Mouse (Mus musculus): Measurements from ENCODE around the gene Rnf39. TPM values are rescaled to one million over a fixed set of nuclear protein-coding genes. Genes with fewer than 3 reads are reported as not detected.

The Rnf39 gene
- polyA plus RNA-seq, 1 experiment, result 0.44 TPM

DNA sequence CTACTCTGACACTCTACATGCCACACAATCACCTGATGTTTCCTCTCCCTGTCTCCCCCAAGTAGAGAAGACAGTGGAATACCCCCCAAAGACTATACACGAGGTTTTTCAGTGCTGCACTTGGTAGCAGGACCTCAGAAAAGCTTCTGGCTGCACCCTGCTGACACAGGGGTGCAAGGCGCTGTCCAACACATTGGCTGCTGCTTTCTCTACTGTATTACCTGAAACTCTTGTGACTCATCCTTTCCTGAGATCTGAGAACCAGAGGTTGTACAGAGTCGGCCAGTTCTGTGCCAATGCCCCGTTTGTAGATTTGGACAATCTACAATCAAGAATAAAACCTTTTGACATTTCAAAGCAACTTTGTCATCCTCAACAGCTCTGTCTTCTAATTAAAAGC lies 32.9 kb upstream of the Rnf39 start:
- no peaks in the 10 kb centered on the region for H3K4me1 ChIP-seq (ENCODE audit: control insufficient read depth, insufficient read depth, low read length)
- no peak overlapping the region for H3K27ac ChIP-seq (ENCODE audit: insufficient read depth, low read length)
- H3K4me3 ChIP-seq (ENCODE audit: insufficient read depth, low read length), result no peak overlapping the region
- TF ChIP-seq CTCF (IDR thresholded peaks at IDR 0.05; ENCODE audit: borderline replicate concordance, insufficient read depth, low read length) (no peak), POLR2A (IDR thresholded peaks at IDR 0.05; ENCODE audit: low read depth, low read length) (no peak)

DNA sequence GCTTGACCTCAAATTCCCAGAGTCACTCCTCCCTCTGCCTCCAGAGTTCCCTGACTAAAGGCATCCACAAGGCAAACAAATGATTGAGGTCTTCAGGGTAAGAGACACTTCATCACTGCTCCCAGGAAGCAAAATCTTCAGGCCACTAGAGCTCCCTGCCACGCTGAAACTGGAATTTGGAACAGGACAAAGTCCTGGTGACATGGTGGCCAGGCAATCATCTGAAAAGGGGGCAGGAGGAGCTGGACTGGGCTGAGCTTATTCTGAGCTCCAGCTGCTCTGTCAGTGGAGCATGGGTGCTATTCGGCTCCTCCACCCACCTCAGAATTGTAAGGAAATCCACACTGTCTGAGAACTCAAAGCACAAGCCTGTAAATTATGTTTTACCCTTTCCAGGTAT lies 30.7 kb upstream of the Rnf39 start:
- Histone ChIP-seq H3K4me1 (ENCODE audit: control insufficient read depth, insufficient read depth, low read length) (no peaks in the 10 kb centered on the region), H3K27ac (ENCODE audit: insufficient read depth, low read length) (no peak overlapping the region), H3K4me3 (ENCODE audit: insufficient read depth, low read length) (no peak overlapping the region)
- TF ChIP-seq CTCF (IDR thresholded peaks at IDR 0.05; ENCODE audit: borderline replicate concordance, insufficient read depth, low read length), result no peak
- no peak for TF ChIP-seq POLR2A (IDR thresholded peaks at IDR 0.05; ENCODE audit: low read depth, low read length)

GRCm38 (mm10) chr17:36914108-36914507 lies 28.6 kb upstream of the Rnf39 start:
- no peak for TF ChIP-seq POLR2A (IDR thresholded peaks at IDR 0.05; ENCODE audit: low read depth, low read length)
- TF ChIP-seq CTCF (IDR thresholded peaks at IDR 0.05; ENCODE audit: borderline replicate concordance, insufficient read depth, low read length), result peak; percentile 32; the same call in 1 of the 2 replicates
- H3K27ac ChIP-seq (ENCODE audit: insufficient read depth, low read length), result no peak overlapping the region
- no peaks in the 10 kb centered on the region for H3K4me1 ChIP-seq (ENCODE audit: control insufficient read depth, insufficient read depth, low read length)
- no peak overlapping the region for H3K4me3 ChIP-seq (ENCODE audit: insufficient read depth, low read length)

DNA sequence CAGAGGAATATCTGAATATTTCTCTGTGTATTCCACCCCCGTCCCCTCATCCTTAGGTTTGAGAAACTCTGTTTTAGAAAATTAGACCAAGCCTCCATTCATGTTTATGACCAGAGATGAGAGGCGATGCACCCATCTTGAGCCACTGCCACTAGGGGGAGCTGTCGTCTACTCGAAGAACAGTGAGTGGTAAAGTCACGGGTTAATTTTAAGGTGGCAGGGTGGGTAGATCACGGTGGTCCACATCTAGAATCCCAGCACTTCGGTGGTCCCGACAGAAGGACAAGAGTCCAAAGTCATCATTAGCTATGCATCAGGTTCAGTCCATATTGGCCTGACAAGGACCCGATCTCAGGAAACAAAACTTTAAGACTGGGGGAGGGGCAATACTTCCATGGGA lies 27.6 kb upstream of the Rnf39 start:
- no peak overlapping the region for H3K27ac ChIP-seq (ENCODE audit: insufficient read depth, low read length)
- peak; percentile 84; the same call in 1 of the 2 replicates for TF ChIP-seq CTCF (IDR thresholded peaks at IDR 0.05; ENCODE audit: borderline replicate concordance, insufficient read depth, low read length)
- no peak for TF ChIP-seq POLR2A (IDR thresholded peaks at IDR 0.05; ENCODE audit: low read depth, low read length)
- H3K4me1 ChIP-seq (ENCODE audit: control insufficient read depth, insufficient read depth, low read length), result no peaks in the 10 kb centered on the region

DNA sequence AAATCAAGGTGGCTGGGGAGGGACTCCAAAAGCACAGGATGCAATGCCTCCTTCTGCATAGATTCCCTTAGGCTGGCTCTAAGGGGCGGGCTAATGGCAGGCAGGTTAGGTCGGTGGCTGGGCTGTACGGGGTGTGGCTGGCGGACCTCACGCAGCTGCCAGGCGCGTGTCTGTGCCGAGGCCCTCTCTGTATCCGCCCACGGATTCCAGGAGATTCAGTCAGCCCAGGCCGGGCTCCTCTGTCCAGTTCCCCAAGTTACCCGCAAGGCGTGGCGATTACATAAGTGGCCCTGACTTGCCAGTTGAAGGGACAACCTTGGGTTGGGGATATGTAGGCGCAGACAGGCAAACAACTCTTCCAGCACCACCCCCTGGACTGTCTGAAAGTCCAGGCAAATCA lies 22.5 kb upstream of the Rnf39 start:
- no peak overlapping the region for H3K27ac ChIP-seq (ENCODE audit: insufficient read depth, low read length)
- no peaks in the 10 kb centered on the region for H3K4me1 ChIP-seq (ENCODE audit: control insufficient read depth, insufficient read depth, low read length)
- TF ChIP-seq CTCF (IDR thresholded peaks at IDR 0.05; ENCODE audit: borderline replicate concordance, insufficient read depth, low read length) (no peak), POLR2A (IDR thresholded peaks at IDR 0.05; ENCODE audit: low read depth, low read length) (no peak)
- no peak overlapping the region for H3K4me3 ChIP-seq (ENCODE audit: insufficient read depth, low read length)

More for the DNA sequence above, 27.6 kb upstream of the Rnf39 start:
- no peak overlapping the region for H3K4me3 ChIP-seq (ENCODE audit: insufficient read depth, low read length)

DNA sequence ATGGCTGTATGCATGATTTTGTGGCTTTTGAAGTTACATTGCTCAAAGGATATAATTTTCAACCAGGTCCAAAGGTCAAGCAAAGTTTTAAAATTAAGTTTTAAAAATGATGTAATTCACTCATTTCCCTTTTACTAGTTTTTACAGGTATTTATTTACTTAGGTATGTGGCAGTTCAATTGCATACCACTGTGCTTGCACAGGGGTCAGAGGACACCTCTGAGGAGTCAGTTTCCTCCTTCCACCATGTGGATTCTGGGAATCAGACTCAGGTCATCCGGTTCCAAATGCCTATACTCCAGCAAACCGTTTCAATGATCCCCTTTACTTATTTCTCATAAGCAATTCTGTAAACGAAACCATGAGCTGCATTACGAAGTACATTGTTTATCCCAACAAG lies 20.0 kb upstream of the Rnf39 start:
- H3K4me3 ChIP-seq (ENCODE audit: insufficient read depth, low read length), result no peak overlapping the region
- no peaks in the 10 kb centered on the region for H3K4me1 ChIP-seq (ENCODE audit: control insufficient read depth, insufficient read depth, low read length)
- no peak overlapping the region for H3K27ac ChIP-seq (ENCODE audit: insufficient read depth, low read length)
- TF ChIP-seq CTCF (IDR thresholded peaks at IDR 0.05; ENCODE audit: borderline replicate concordance, insufficient read depth, low read length) (no peak), POLR2A (IDR thresholded peaks at IDR 0.05; ENCODE audit: low read depth, low read length) (no peak)

- Histone ChIP-seq H3K27ac (ENCODE audit: insufficient read depth, low read length) (no peak overlapping the region), H3K4me3 (ENCODE audit: insufficient read depth, low read length) (no peak overlapping the region), H3K4me1 (ENCODE audit: control insufficient read depth, insufficient read depth, low read length) (no peaks in the 10 kb centered on the region)
- no peak for TF ChIP-seq CTCF (IDR thresholded peaks at IDR 0.05; ENCODE audit: borderline replicate concordance, insufficient read depth, low read length)
- TF ChIP-seq POLR2A (IDR thresholded peaks at IDR 0.05; ENCODE audit: low read depth, low read length), result no peak
Measured at GRCm38 (mm10) chr17:36923491-36923890, 19.2 kb upstream of the Rnf39 start.

DNA sequence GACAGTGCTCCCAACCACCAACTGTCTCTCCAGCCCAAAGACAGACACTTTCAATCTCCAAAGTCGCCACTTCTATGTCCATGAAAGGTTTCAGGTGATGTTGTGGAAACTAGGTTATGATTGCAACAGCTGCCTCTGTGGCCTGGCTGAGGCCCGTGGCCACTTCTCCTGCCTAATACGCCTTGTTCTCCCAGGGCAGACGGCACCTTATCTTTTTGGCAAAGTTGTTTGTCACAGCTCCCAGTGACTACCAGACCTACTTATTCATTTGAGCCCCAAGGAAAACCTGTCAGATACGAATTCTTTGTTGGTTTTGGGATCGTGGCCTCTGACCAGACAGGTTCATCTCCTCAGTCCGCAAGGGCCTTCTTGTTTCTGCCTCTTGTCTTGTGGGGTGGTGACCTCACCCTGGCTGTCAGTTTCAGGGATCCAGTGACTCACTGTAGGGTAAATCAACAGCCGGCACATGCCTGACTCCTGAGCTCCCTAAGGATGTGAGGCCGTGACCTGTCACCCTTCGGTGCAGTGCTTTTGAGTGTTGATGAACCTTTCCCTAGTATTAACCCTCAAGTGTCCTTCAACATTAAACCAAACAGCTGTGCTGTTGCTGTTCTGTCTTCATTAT lies 15.1 kb upstream of the Rnf39 start:
- Histone ChIP-seq H3K4me1 (ENCODE audit: control insufficient read depth, insufficient read depth, low read length) (peaks cover 12% of the 10 kb centered on the region), H3K27ac (ENCODE audit: insufficient read depth, low read length) (no peak overlapping the region), H3K4me3 (ENCODE audit: insufficient read depth, low read length) (no peak overlapping the region)
- TF ChIP-seq POLR2A (IDR thresholded peaks at IDR 0.05; ENCODE audit: low read depth, low read length) (no peak), CTCF (IDR thresholded peaks at IDR 0.05; ENCODE audit: borderline replicate concordance, insufficient read depth, low read length) (no peak)

DNA sequence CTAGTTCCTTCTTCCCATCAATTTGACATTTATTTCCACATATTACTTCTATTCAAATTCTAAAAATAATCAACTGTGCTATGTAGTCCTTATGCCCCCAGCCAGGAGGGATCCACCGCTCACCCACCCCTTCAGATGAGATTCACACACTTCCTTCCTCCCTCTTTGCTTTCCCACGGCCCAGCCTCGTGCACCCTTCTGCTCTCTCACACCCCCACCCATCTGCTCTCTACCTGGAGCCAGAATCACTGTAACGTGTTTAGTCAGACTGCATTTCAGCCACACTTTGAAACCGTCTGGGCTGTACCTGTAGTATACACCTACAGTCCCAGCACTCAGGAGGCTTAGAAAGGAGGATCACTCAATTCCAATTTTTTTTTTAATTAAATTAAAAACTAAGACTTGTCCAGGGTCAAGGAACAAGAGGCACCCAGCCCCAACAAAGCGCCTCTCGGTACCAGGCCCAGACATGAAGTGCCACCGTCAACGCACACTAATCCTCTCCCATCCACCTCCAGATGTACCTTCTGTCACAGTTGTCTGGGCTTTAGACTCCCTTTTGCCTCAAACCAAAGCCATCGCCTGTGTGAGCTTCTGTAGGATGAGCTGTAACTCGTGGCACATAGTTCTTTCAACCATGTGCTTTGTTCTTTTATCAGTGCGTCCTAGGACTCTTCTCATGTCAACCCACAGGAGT lies 13.3 kb upstream of the Rnf39 start:
- no peak overlapping the region for H3K4me3 ChIP-seq (ENCODE audit: insufficient read depth, low read length)
- no peak for TF ChIP-seq POLR2A (IDR thresholded peaks at IDR 0.05; ENCODE audit: low read depth, low read length)
- no peak for TF ChIP-seq CTCF (IDR thresholded peaks at IDR 0.05; ENCODE audit: borderline replicate concordance, insufficient read depth, low read length)
- no peak overlapping the region for H3K27ac ChIP-seq (ENCODE audit: insufficient read depth, low read length)
- H3K4me1 ChIP-seq (ENCODE audit: control insufficient read depth, insufficient read depth, low read length), result peaks cover 12% of the 10 kb centered on the region

DNA sequence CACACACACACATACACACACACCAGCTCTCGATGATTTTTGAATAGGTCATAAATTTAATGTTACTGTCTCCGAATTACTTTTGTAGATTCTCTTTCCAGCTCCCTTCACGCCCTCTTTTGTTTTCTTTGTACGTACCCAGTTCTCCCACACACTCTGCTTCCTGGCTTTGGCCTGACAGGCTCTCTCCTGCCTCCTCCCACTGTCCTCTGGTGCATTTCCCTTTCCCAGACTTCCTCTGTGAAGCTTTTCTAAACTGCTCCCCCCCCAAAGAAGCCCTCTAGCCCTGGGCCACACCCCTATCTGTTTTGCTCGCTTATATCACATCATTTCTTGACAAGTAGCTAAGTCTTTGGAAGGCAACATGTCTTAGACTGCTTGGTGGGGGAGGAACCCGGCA lies 12.5 kb upstream of the Rnf39 start:
- no peak overlapping the region for H3K27ac ChIP-seq (ENCODE audit: insufficient read depth, low read length)
- no peak for TF ChIP-seq CTCF (IDR thresholded peaks at IDR 0.05; ENCODE audit: borderline replicate concordance, insufficient read depth, low read length)
- TF ChIP-seq POLR2A (IDR thresholded peaks at IDR 0.05; ENCODE audit: low read depth, low read length), result no peak
- H3K4me3 ChIP-seq (ENCODE audit: insufficient read depth, low read length), result no peak overlapping the region
- peaks cover 12% of the 10 kb centered on the region for H3K4me1 ChIP-seq (ENCODE audit: control insufficient read depth, insufficient read depth, low read length)

Data from embryonic fibroblast, embryonic 13.5 days (primary cell).